Mouse (Mus musculus) midbrain, embryonic 11.5 days (tissue): ENCODE measurements around the gene Rpl10a. TPM values are rescaled to one million over a fixed set of nuclear protein-coding genes. Genes with fewer than 3 reads are reported as not detected.

Experiments used
- ATAC-seq: fragments of 200-750 bp; cut with Nextera tagmentation; 2 replicates; pipeline ENCODE4 v1.8.0; 2017; ENCODE audit warnings: moderate TSS enrichment, moderate library complexity; ENCODE audit not compliant: low FRiP score
- DNase-seq: peaks from one replicate; pipeline ENCODE4 v3.0.0; 2015; ENCODE audit warnings: low spot score; ENCODE audit errors: missing footprints
- H3K27ac ChIP-seq: fragments of 300-500 bp; sonication (generic); 2 replicates; pipeline ENCODE4 v1.5.1; 2014; ENCODE audit warnings: low read depth, low read length
- H3K27me3 ChIP-seq: fragments of 300-500 bp; sonication (generic); 2 replicates; pipeline ENCODE4 v1.6.1; 2014; ENCODE audit warnings: mild to moderate bottlenecking, low read length, moderate library complexity, mixed read lengths; ENCODE audit not compliant: control insufficient read depth, insufficient read depth
- H3K36me3 ChIP-seq: fragments of 300-500 bp; sonication (generic); 2 replicates; pipeline ENCODE4 v1.6.1; 2014; ENCODE audit warnings: mild to moderate bottlenecking, low read length, moderate library complexity, mixed read lengths; ENCODE audit not compliant: control insufficient read depth, insufficient read depth
- H3K4me1 ChIP-seq: fragments of 300-500 bp; sonication (generic); 2 replicates; pipeline ENCODE4 v1.6.1; 2014; ENCODE audit warnings: low read length; ENCODE audit not compliant: control insufficient read depth, insufficient read depth
- H3K4me2 ChIP-seq: fragments of 300-500 bp; sonication (generic); 2 replicates; pipeline ENCODE4 v1.6.1; 2014; ENCODE audit warnings: mild to moderate bottlenecking, moderate library complexity
- H3K4me3 ChIP-seq: fragments of 300-500 bp; sonication (generic); 2 replicates; pipeline ENCODE4 v1.5.1; 2014; ENCODE audit warnings: low read depth, low read length
- H3K9ac ChIP-seq: fragments of 300-500 bp; sonication (generic); 2 replicates; pipeline ENCODE4 v1.6.1; 2014; ENCODE audit warnings: low read length
- H3K9me3 ChIP-seq: fragments of 300-500 bp; sonication (generic); 2 replicates; pipeline ENCODE4 v1.6.1; 2016; ENCODE audit warnings: low read length; ENCODE audit not compliant: control insufficient read depth
- WGBS: fragments of 180-500 bp; shearing (Covaris S2); extraction: QIAGEN DNeasy Blood & Tissue Kit; methylation state at CpG from one replicate; pipeline ENCODE4 v1.1.7; 2014; 5-methylcytosine and 5-hydroxymethylcytosine counted together
- polyA plus RNA-seq: library from polyadenylated mRNA; unstranded; fragments of >200 nt; fragmentation: Nextera tagmentation; extraction: Ambion mirVana; gene quantifications from 2 replicates; pipeline ENCODE4 v1.2.1, GENCODE M21; 2014

Gene Rpl10a
- polyA plus RNA-seq, 1 experiment from 2014 or later = 471 TPM

GRCm38 (mm10) chr17:28347327-28347726 is 19.1 kb downstream of the Rpl10a start:
- no peak for ATAC-seq
- Histone ChIP-seq H3K9ac (no peak overlapping the region), H3K27me3 (peaks cover 14% of the 10 kb centered on the region), H3K4me1 (peaks cover 27% of the 10 kb centered on the region), H3K27ac (no peak overlapping the region), H3K36me3 (no peaks in the 10 kb centered on the region), H3K9me3 (no peaks in the 10 kb centered on the region), H3K4me2 (no peak overlapping the region), H3K4me3 (no peak overlapping the region)
- no peak for DNase-seq
- WGBS = 73% methylated on average over 10 of the region's 10 CpGs

DNA sequence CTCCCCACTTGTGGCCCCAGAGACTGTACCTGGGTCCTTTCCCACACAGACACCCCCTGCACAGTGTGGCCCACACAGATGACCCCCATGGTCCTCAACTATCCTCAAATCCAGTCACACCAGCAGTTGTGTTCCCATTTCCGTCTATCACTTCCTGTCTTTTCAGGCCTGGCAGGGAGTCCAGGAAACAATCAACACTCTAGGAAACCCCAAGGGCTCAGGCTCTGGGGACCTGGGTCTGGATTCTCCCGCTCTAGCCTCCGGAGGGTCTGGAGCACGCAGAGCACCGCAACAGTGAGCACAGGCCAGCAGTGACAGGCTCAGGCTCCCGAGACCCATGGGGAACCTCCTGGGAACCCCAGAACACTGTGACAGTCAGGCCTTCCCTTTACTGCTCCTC is 19.9 kb downstream of the Rpl10a start:
- no peak overlapping the region for H3K4me3 ChIP-seq
- no peak overlapping the region for H3K4me2 ChIP-seq
- peaks cover 17% of the 10 kb centered on the region for H3K27me3 ChIP-seq
- no peak for ATAC-seq
- WGBS = 51% methylated on average over 6 of the region's 6 CpGs
- no peak for DNase-seq
- no peaks in the 10 kb centered on the region for H3K36me3 ChIP-seq
- no peak overlapping the region for H3K9ac ChIP-seq
- no peak overlapping the region for H3K27ac ChIP-seq
- H3K4me1 ChIP-seq = peaks cover 27% of the 10 kb centered on the region
- no peaks in the 10 kb centered on the region for H3K9me3 ChIP-seq

DNA sequence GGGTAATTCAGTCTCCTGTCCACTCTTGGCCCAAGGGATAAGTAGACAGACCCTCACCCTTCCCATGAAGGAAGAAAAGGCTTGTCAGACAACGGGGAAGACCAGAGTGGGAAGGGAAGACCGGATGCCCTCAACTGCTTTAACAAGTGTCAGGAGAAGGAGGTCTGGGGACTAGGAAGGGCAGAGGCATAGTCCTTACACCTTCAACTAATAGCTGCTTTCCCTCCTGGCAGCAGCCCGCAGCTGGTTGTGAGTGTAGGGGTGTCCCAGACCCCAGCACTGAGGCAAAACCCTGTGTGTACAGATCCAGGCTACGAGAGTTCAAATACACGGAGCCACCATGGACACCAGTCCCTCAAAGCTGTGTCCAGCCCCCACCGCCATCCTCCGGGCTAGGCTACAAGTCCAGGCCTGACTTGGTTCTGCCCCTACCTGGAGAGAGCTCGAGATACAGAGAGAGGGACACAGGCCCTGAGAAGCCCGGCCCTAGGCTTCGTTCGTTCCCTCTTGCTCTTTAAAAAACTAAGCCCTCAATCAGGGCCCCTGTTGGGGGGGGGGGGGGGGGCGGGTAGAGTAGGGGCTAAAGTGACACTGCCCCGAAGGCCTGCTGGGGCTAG is 21.1 kb downstream of the Rpl10a start:
- Histone ChIP-seq H3K27ac (no peak overlapping the region), H3K4me2 (peak overlapping the region; percentile 91), H3K9me3 (no peaks in the 10 kb centered on the region), H3K9ac (peak overlapping the region; percentile 79), H3K27me3 (peaks cover 17% of the 10 kb centered on the region), H3K4me3 (peak overlapping the region; percentile 70), H3K4me1 (peaks cover 27% of the 10 kb centered on the region), H3K36me3 (no peaks in the 10 kb centered on the region)
- no peak for ATAC-seq
- no peak for DNase-seq
- WGBS = 12% methylated on average over 12 of the region's 13 CpGs

DNA sequence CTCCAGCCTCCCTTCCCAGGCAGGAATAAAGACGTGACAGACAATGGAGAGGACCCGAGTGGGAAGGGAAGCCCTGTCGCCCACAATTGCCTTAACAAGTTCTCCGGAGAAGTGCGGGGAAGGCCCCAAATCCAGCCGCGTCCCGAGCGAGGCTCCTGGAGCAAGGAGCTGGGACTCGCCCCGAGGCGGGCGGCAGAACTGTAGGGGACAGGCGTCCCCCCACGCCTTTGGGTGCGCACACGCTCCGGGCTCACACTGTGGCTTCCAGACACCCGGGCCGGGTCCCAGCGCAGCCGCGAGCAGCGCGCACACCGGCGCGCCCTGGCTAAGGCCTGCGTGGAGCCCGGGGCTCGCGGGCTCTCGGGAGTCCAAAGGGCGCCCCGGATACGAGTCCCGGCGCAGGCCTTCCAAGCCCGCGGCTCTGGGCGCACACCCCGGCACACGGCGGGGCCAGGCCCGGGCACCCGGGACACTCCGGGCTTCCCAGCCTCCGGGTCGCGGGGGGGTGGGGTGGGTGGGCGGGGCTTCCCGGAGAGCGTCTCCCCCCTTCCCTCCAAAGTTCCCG is 21.7 kb downstream of the Rpl10a start:
- Histone ChIP-seq H3K9me3 (no peaks in the 10 kb centered on the region), H3K27me3 (peaks cover 17% of the 10 kb centered on the region), H3K4me3 (peak overlapping the region; percentile 70), H3K27ac (no peak overlapping the region; the same call in 1 of the 2 replicates), H3K36me3 (no peaks in the 10 kb centered on the region), H3K4me1 (peaks cover 27% of the 10 kb centered on the region), H3K9ac (peak overlapping the region; percentile 79), H3K4me2 (peak overlapping the region; percentile 91)
- peak; percentile 0 for ATAC-seq
- under 1% methylated on average over 53 of the region's 54 CpGs for WGBS
- peak; percentile 95 for DNase-seq

- H3K4me3 ChIP-seq = peak within 1 kb of the TSS; percentile 70
- H3K4me1 ChIP-seq = peaks cover 23% of the 10 kb centered on the region
- H3K4me2 ChIP-seq = peak within 1 kb of the TSS; percentile 91
- DNase-seq (peak; percentile 98), ATAC-seq (peak; percentile 85)
- peaks cover 14% of the 10 kb centered on the region for H3K27me3 ChIP-seq
- H3K27ac ChIP-seq = no peak within 1 kb of the TSS; the same call in 1 of the 2 replicates
- H3K9ac ChIP-seq = peak within 1 kb of the TSS; percentile 79
- no peaks in the 10 kb centered on the region for H3K9me3 ChIP-seq
- WGBS = under 1% methylated on average over 51 of the region's 73 CpGs
- no peaks in the 10 kb centered on the region for H3K36me3 ChIP-seq
Observed at GRCm38 (mm10) chr17:28350466-28351352, 22.4 kb downstream of the Rpl10a start, which contains the start of gene Tead3. Gene Tead3 (minus strand): TSS chr17:28350817.

GRCm38 (mm10) chr17:28351353-28351890 is 23.2 kb downstream of the Rpl10a start:
- peak; percentile 93 for DNase-seq
- Histone ChIP-seq H3K4me1 (peaks cover 20% of the 10 kb centered on the region), H3K27me3 (peaks cover 14% of the 10 kb centered on the region), H3K9ac (peak overlapping the region; percentile 68), H3K4me2 (peak overlapping the region; percentile 91), H3K4me3 (peak overlapping the region; percentile 70), H3K9me3 (no peaks in the 10 kb centered on the region), H3K36me3 (no peaks in the 10 kb centered on the region), H3K27ac (no peak overlapping the region)
- no peak for ATAC-seq
- WGBS = 1% methylated on average over 29 of the region's 29 CpGs

- H3K36me3 ChIP-seq = no peaks in the 10 kb centered on the region
- H3K9me3 ChIP-seq = no peaks in the 10 kb centered on the region
- H3K4me3 ChIP-seq = no peak overlapping the region
- peaks cover 20% of the 10 kb centered on the region for H3K4me1 ChIP-seq
- no peak overlapping the region; the same call in 1 of the 2 replicates for H3K9ac ChIP-seq
- H3K27me3 ChIP-seq = peaks cover 14% of the 10 kb centered on the region
- no peak for ATAC-seq
- no peak for DNase-seq
- 10% methylated on average over 11 of the region's 11 CpGs for WGBS
- peak overlapping the region; percentile 91; the same call in 1 of the 2 replicates for H3K4me2 ChIP-seq
- no peak overlapping the region for H3K27ac ChIP-seq
Observed at GRCm38 (mm10) chr17:28352018-28352417, 23.7 kb downstream of the Rpl10a start.

DNA sequence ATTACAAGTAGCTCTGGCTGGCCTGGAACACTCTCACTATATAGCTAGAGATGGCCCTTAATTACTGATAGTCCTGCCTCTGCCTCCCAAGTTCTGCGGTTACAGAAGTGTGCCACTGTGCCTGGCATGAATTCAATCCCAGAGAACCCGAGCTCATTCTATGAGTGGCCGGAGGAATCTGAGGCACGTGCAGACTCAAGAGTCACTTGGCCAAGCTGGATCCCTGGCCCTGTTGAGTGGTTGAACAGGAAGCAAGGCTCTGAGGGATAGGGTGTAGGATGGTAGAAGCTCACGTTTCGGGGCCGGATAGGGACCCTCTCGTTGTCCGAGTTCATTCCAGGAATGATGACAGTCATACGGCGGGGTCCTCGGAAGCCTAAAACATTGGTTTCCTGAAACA is 27.6 kb downstream of the Rpl10a start:
- no peak for DNase-seq
- 89% methylated on average over 12 of the region's 12 CpGs for WGBS

More for the DNA sequence above, 27.6 kb downstream of the Rpl10a start:
- H3K4me1 ChIP-seq = peaks cover 4% of the 10 kb centered on the region; the same call in 1 of the 2 replicates
- H3K4me3 ChIP-seq = no peak overlapping the region
- H3K27me3 ChIP-seq = peaks cover 29% of the 10 kb centered on the region
- H3K27ac ChIP-seq = no peak overlapping the region
- no peaks in the 10 kb centered on the region for H3K36me3 ChIP-seq
- no peaks in the 10 kb centered on the region for H3K9me3 ChIP-seq
- ATAC-seq = no peak
- H3K9ac ChIP-seq = no peak overlapping the region
- H3K4me2 ChIP-seq = no peak overlapping the region
